Mouse (Mus musculus): Measurements from ENCODE around the gene Iyd. TPM values are rescaled to one million over a fixed set of nuclear protein-coding genes. Genes with fewer than 3 reads are reported as not detected.
"Not testable (repeated sequence)": the region's sequence is repeated elsewhere in the genome, so short reads cannot be mapped to it uniquely, and the experiment has no call there.

The Iyd gene
- 1 to 10 TPM; 1.1 to 1.2 TPM for total RNA-seq (2021)
- long read RNA-seq, experiment 1, result 0 reads
- long read RNA-seq, experiment 2, partial matches to known transcripts, result 0 of 2 reads
- long read RNA-seq, experiment 2, other reads (novel, unspliced or antisense), result 1 of 2 reads

DNA sequence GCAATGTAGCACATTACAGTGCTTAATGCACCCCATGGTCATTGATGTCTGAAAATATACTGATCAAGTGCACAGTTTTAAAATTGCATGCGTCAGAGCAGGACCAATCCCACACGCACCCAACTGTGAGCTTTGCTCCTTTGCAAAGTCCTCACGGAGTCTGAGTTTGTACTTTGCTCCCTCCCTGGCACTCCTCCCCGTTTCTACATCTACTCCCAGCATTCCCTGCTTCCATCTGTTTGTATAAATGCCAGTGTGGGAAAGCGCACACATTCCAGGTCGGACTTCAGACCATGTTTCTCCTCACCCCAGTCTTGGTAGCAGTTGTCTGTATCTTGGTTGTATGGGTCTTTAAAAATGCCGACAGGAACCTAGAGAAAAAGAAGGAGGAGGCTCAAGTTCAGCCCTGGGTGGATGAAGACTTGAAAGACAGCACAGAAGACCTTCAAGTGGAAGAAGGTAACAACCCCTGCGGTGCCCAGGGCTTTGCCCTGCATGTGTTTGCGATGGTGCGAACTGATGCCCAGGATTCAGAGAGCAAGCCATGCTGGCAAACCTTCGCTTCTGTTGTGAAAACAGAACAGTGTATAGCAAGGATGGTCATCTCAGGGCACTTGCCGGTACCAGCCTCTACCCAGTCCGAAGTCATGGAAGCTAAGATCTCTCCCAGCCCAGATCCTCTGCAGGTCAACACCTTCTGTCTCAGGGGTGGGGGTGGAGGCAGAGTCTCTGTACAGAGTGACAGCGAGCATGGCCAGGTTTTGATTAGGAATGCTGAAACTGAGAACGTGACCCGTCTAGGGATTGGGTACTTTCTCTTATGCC, at the start of gene Iyd:
TSS of gene Iyd (plus strand) at position 238 of the 825 bp plus-strand sequence.
- no peak for DNase-seq (ENCODE audit: low spot score in 2 of 2)
- intact Hi-C loops (cut with DNase I), result no loop called here

DNA sequence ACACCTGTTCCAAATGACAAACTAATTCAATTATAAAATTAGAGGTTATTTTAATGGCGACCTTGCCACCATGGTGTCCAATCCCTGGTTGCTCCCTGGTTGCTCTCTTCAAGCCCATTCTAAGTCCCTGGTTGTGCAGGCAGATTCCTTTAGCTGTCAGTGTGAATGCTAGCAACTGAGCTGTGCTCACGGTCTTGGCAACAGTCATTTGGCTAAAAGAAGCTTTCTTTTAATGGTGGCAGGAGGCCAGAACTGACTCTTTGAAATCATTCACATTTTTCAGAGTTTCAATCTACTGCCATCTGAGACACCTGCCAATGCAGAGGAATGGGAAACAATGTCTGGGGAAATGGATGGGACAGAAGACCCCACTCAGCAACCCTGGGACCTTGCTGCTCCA, 43.2 kb upstream of the Iyd start:
- intact Hi-C loops (cut with DNase I), result no loop called here
- DNase-seq (ENCODE audit: low spot score in 2 of 2), result peak; percentile 55 to 62

DNA sequence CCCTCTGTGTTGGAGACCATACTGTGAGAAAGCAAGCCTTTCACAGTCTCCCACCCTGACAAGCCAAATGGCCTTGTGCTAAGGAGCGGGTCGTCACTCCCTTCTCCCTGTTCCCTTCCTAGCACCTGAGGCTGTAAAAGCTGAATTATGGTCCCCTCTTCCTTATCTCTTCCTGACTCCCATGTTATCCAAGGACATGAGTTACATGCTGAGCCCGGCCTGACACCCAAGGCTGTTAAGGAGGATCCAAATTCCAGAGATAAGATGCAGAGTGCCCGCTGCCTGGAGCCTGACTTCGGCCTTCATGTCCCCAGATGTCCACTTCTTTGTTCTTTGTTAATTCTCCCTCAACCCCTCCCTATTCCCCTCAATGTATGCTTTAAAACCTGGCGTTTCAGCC, 39.2 kb upstream of the Iyd start:
- DNase-seq (ENCODE audit: low spot score in 2 of 2), result not testable (repeated sequence)

DNA sequence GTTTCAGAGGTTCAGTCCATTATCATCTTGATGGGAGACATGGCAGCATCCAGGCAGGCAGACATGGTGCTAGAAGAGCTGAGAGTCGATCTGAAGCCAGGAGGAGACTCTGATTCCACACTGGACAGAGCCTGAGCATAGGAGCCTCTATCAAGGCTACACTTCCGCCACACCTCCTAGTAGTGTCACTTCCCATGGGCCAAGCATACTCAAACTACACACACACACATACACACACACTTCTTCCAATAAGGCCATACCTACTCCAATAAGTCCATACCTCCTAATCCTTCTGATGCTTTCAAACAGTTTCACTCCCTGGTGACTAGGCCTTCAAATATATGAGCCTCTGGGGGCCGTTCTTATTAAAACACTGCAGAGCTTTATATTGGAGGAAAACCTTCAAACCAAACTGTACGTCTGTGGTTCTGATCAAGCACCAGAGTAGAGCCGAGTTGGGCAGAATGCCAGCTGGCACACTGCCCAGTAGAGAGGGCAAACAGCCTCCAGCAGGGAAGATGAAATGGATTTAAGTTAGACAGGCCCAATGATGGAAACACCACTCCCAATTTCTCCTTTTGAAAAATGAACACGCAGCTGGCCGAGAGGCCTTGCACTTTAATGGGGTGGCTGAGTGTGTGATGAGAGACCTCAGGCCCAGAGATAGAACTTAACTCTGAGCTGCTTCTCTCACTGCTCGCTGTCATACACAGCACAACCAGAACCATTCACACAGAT, 32.4 kb upstream of the Iyd start:
- peak; percentile 70 to 71 for DNase-seq (ENCODE audit: low spot score in 2 of 2)
- intact Hi-C loops (cut with DNase I), result no loop called here

More for the DNA sequence above, 39.2 kb upstream of the Iyd start:
- intact Hi-C loops (cut with DNase I), result not testable (repeated sequence)

DNA sequence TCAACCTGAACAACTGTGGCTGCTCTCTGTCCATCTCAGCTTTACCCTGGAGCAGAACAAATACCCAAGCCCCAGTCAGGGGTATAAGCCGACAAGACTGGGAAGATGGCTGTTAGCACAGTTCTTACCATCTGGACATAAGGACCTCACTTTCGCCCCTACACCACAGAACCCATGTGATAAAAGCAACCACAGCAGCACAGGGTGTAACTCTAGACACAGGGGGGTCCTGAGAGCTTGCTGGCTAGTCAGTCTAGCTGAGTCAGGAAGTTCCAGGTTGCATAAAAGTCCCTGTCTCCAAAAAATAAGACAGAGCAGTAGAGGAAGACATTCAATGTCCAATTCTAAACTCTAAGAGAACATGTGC, 31.8 kb upstream of the Iyd start:
- intact Hi-C loops (cut with DNase I), result no loop called here

DNA sequence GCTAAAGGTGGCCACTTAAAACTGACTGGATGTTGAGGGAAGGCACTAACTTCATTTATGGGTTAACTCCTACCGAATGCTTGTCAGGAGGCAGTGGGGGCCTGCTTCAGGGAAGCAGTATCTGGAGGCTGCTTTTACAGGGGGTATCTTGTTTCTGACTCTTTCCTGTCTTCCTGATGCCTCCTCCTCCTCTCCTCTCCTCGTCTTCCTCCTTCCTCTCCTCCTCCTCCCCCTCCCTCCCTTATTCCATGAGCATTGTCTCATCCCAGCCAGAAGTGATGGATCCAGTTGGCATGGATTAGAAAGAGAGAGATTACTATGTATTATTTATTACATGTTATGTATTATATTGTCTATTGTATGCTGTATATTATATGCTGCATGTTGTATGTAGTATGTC, 31.3 kb upstream of the Iyd start:
- intact Hi-C loops (cut with DNase I), result no loop called here

More for the DNA sequence above, 31.8 kb upstream of the Iyd start:
- no peak for DNase-seq (ENCODE audit: low spot score in 2 of 2)

DNA sequence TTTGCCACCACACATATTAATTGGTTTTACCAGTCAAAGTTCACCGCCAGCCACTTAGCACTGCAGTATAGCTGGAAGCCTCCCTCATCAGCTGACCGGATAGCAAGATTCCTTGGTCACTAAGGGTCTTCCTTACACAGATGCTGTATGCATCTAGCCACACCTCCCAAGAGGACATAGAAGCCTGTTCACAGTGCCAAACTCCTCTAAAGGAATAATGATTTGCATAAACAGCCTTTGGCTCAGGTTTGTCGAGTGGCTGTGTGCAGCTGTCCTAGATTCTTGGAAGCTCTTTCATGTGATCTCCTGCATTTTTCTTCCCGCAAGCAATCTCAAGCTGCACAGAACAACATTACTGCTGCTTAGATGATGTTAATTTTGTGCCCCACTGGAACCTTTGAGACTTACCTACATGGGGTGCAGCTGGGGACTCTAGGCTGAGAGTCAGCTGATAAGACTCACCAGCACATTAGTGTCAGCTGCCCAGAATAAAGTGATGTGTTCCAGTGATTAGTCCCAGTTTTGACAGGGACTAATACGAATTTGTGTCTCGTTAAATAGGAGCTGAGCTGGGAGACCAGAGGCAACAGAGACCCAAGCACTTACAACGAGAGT, 30.3 kb upstream of the Iyd start:
- DNase-seq (ENCODE audit: low spot score in 2 of 2), result no peak
- intact Hi-C loops (cut with DNase I), result loop anchor here (5.0 kb wide), 1 partner anchor 177 kb away; no protein-coding TSS in a partner anchor

More for the DNA sequence above, 31.3 kb upstream of the Iyd start:
- no peak for DNase-seq (ENCODE audit: low spot score in 2 of 2)

DNA sequence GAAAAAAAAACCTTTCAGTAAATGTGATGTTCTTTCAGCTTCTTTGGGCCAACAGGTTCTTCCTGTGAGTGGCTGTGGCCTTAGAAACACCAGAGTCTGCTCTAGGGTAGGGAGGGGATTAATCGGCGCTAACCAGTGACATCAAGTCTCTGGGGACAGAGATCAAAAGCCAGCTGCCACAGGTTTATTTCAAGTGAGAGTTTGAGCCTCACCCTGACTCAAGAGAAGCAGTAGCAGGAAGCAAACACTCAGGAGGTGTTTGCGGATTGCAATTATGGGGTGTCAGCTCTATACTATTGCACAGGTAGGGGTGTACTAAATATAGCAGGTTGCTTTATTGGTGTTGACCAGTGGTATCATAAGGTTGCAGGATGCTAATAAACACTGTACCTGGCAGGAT, 29.6 kb upstream of the Iyd start:
- DNase-seq (ENCODE audit: low spot score in 2 of 2), result no peak
- intact Hi-C loops (cut with DNase I), result loop anchor here (5.0 kb wide), 1 partner anchor 178 kb away; no protein-coding TSS in a partner anchor

DNA sequence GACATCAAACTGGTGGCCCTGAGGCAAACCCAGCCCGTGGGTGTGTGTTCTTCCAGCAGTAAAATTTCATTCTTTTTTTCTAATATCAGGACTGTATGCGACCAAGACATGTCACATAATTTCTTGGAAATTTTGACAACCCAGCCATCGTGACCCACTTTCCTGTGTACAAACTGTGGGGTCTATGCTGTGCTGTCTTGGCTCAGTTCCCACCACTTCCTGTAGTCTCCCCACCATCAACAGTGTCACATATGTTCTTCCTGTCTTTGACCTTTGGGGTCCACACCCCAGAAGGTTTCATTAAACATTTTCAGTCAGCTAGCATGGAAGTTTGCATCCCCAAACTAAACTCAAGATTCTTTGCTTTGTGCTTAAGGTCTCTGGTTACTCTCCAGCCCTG, 28.6 kb upstream of the Iyd start:
- intact Hi-C loops (cut with DNase I), result loop anchor here (5.0 kb wide), 1 partner anchor 179 kb away; no protein-coding TSS in a partner anchor
- no peak for DNase-seq (ENCODE audit: low spot score in 2 of 2)

DNA sequence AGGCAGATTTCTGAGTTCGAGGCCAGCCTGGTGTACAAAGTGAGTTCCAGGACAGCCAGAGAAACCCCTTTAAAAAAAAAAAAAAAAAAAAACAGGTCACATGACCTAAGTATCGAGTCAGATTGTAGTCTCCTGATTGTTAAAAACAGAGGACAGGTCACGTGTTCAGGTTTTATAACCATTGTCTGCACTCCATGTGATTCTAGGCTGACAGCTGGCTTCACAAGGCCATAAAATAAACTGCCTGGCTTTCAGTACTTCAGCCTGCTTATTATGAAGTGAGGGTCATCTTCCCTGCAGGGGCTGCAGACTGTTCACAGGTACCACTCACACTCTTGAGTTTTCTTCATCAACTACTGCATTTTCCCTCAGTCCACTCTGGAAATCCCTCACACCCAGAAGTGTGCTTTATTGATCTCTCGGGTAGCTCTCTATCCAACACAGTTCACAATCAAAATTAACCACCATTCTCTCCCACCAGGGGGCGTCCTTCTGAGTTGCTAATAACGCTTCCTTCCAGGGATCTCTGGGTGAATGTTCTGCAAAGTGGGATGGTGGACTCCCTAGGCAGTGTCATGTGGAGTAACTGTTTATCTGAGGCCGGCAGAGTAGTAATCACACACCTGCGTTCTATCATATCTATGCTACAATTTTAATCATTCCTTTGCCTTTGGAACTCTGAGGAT, 27.3 kb upstream of the Iyd start:
- intact Hi-C loops (cut with DNase I), result loop anchor here (5.0 kb wide), 1 partner anchor 180 kb away; no protein-coding TSS in a partner anchor

DNA sequence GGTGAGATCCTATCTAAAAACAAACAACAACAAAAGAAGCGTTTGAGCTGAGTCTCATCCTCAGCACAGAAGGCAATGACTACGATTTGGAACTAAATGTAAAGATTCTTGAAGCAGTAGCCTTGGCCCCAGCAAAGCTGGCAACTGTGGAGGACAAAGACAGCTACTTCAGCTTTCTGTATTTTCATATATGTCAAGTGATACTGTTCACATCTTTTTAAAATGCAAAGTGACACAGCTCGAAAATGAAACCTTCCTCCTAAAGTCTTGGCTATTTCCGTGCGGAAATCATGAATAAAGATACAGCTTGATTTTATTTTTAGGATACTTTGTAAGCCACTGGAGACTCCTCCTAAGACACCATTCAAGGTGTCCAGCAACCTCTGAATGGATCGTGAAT, 26.1 kb upstream of the Iyd start:
- intact Hi-C loops (cut with DNase I), result loop anchor here (5.0 kb wide), 1 partner anchor 182 kb away; no protein-coding TSS in a partner anchor
- no peak for DNase-seq (ENCODE audit: low spot score in 2 of 2)

More for the DNA sequence above, 27.3 kb upstream of the Iyd start:
- DNase-seq (ENCODE audit: low spot score in 2 of 2), result peak in 1 of 2 experiments; percentile 48

DNA sequence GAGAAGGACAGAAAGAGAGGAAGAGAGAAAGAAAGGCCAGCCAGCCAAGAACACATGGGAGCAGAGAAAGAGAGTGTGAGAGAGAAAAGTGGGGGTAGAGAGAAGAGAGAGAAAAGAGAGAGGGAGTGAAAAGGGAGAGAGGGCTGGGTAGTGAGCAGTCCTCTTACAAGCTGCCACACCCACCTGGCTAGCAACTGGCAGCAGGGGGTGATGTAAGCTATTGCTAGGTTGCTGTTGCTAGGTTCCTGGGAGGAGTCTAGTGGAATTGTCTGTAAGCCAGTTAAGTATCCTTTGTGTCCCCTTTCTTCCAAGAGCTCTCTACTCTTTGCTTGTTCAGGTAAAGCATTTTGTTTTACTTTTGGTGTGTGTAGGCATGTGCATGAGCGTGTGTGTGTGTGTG, 25.4 kb upstream of the Iyd start:
- DNase-seq (ENCODE audit: low spot score in 2 of 2), result peak; percentile 49 to 77
- intact Hi-C loops (cut with DNase I), result loop anchor here (5.0 kb wide), 1 partner anchor 182 kb away; no protein-coding TSS in a partner anchor

DNA sequence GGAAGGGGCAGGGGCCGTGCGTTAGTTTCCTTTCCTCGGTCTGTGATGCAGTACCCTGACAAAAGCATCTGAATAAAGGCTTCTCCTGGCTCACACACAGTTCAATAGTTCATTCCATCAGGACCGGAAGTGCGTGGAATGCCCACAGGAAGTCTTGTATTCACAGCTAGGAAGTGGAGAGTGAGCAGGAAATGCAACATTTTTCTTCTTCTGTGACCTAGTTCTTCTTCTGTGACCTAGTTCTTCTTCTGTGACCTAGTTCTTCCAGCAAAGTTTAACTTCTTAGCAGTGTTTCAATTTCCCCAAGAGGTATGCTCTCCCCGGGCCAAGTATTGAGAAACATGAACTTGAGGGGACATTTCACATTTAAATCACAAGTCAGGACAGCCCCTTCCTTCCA, 23.6 kb upstream of the Iyd start:
- intact Hi-C loops (cut with DNase I), result no loop called here
- no peak for DNase-seq (ENCODE audit: low spot score in 2 of 2)

DNA sequence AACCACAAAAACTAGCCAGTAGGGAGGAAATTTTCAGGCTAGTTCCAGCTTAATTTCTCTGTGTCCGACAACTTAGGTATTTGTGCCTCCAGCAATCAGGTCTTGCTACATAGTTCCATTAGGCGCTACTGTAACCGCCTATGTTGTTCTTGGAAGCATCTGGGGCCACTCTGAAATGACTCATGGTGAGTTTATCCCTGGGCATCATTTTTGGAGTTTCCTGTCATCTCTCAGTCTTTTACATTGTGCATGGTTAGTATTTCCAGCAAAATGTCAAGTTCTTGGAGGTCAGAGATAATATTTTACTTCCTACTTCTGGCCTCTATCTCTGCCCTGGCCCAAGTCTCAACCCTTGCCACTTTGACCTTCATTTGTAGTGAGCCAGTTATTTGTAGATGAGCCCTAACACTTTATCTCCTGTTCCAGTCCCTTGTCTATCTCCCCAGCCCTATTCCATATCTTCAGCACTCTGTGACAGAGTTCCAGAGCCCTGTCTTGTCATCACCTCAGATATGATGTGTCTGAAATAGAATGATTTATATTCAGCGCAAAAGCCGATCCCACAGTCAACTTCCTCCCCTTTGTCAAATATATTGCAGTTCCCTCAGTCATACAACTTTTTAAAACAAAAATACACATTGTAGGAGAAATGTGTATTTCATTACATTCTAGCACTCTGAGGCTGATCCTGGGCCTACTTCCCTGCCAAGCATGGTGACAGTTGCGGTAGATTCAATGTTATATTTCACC, 16.8 kb upstream of the Iyd start:
- DNase-seq (ENCODE audit: low spot score in 2 of 2), result peak in 1 of 2 experiments; percentile 22
- intact Hi-C loops (cut with DNase I), result no loop called here

DNA sequence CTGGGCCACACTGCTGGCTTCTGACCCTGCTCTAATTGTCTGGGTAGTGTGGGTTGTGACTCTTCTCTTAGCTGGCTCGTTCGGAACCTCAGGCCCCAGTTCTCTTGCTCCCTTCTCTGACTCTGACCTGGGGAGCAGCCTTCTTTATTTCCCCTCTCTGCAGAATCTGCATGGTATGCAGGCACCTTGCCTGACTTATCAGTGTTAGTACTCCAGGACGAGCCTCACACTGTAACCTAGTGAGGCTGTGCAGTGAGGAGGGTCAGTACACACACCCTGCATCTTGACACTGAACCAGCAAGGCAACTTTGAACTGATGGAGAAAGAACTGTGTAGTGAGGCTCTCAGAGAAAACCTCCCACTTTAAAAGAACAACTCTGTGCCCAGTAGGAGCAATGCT, 15.5 kb upstream of the Iyd start:
- DNase-seq (ENCODE audit: low spot score in 2 of 2), result no peak
- intact Hi-C loops (cut with DNase I), result no loop called here

DNA sequence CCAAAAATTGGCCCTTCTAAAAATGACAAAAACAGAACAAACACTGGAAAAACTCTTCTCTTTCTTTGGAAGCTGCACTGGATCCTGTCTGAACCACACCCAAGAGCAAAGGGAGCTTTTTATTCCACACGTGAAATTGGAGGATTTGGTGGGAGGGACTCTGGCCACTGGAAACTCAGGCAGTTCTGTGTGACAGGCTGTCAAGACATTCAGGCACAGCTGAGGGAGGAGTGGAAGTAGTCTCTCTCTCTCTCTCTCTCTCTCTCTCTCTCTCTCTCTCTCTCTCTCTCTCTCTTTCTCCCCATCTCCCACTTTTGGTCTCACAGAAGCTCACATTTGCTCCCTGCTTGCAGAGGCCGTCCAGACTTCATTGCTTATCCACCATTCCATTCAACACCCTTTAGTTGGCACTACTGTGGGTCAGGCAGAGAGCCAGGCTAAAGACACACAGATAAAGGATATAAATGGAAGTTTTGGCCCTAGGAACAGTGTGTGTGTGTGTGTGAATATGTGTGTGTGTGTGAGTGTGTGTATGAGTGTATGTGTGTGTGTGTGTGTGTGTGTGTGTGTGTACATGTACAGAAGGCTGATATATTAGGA, 14.5 kb upstream of the Iyd start:
- DNase-seq (ENCODE audit: low spot score in 2 of 2), result no peak
- intact Hi-C loops (cut with DNase I), result no loop called here

DNA sequence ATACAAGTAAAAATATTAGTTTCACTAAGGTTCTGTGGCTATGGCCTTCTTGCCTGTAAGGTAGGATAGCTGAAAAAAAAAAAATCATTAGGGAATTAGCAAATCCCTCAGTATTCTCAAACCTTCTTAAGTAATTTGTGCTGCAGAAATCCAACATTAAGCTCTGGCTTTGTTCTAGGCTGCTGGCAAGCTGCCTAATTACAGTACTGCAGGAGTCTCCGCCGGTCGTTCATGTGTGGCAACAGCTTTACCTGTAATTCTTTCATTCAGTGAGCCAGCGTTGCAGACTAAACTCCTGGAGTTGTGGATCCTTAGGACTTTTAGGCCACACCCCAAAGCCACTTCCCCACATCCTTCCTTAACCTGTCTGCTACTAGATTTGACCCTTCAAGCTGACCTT, 10.2 kb upstream of the Iyd start:
- no peak for DNase-seq (ENCODE audit: low spot score in 2 of 2)
- intact Hi-C loops (cut with DNase I), result loop anchor here (5.0 kb wide), 1 partner anchor 802 kb away; no protein-coding TSS in a partner anchor

DNA sequence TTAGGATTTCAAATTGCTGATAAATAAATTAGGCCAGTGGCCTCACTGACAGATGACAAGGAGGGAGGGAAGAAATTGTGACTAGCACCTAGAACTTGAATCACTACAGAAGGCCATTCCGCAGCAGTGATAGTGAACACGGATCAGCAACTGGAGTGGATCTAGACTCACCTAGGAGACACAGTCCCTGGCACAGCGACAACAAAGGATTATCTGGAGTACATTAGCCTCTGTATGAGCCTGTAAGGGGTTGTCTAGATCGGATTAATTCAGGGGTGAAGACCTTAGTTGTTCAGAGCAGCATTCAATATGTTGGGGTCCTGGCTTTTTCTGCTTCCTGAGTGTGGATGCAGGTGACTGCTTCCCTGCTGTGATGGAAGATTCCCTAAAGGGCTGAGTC, 9.4 kb upstream of the Iyd start:
- intact Hi-C loops (cut with DNase I), result loop anchor here (1.0 to 5.0 kb wide), 2 partner anchors 197 to 802 kb away; no protein-coding TSS in a partner anchor
- no peak for DNase-seq (ENCODE audit: low spot score in 2 of 2)
